Mouse (Mus musculus): ENCODE data around the gene Cmtm6.

Cmtm6 gene

DNA sequence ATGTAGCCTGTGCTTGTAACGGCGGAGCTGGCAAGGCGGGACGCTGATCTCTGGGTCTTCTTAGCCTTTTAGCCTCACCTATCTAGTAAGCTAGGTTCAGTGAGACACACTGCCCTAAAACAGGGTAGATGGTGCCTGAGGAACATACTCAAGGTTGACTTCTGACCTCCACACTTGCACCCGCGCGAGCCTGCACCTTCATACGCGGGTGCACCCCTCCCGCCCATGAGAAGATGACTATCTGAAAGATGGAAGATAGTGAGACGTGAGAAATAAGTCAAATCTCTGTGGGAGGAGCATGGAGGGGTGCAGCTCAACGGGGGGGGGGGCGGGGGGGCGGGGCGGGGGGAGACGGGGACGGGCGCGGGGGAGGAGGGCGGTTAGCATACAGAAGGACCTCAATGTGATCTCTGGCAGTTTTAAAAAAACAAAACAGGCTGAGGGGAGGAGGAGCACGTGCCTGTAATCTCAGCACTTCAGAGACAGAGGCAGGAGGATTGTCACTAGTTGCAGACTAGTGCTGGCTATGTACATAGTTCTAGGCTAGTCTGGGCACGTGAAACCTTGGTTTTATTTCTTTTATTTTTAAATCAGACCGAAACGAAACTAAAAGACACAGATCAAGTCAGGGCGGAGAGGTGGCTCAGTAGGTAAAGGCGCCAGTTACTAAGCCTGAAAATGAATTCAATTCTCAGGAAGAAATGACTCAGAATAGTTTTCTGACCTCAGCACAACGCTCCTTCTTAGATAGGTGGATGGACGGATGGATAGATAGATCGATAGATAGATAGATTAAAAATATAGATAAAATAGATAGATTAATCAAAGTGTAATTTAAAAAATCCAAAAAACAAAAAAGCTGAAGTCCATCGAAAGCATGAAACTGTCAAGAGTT is 758 bp upstream of the Cmtm6 start:
- DNase-seq (ENCODE audit: low spot score): no peak

DNA sequence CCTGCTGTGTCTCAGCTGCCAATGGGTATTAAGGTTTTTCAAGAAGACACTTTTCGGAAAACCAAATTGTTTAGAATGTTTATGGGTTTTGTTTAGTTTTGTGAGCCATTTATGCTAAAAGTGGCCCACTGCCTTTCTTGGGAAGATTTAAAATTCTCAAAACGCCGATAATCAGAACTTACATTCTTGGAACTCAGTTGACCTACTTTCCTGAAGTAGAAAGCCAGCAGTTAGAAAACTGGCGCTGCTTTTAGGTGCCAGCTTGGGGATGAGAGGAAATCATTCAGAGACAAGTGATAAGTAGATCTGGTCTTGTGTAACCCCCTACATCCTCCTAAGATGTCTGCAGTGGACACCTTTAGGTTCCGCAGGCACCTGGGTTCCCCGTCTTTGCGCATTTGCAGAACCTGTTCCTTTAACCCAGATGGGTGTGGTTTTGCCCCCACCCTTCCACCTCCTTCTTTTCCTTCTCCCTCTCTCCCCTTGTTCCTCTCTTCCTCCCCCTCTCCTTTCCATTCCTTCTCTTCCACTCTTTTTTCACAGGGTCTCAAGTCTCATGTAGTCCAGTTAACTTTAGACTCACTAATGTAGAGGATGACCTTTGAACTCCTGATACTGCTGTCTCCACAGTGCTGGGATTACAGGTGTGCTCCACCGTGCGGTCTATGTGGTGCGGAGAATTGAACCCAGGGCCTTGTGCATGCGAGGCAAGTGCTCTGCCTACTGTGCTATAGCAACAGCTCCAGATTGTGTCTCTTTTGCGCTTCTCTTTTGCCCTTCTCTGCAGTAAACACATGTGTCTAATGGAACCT is 1.2 kb downstream of the Cmtm6 start:
- no peak for DNase-seq (ENCODE audit: low spot score)

DNA sequence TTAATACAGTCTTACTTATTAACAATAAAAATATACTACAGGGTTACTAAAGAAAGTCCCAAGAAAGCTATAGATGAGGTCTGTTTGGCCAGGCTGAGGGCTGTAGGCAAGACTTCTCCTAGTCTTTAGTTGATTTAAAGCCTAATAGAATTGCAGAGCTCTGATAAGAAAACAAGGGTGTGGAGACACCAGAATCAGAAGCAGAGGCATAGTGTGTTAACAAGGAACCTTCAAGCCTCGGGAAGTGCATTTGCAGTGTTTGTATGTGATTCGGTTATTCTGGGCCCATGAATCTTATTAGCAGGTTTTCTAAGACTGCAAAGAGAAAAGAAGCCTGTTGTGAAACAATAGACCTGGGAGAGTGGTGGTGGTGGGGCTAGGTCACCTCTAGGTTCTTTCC is 2.3 kb downstream of the Cmtm6 start:
- no peak for DNase-seq (ENCODE audit: low spot score)

DNA sequence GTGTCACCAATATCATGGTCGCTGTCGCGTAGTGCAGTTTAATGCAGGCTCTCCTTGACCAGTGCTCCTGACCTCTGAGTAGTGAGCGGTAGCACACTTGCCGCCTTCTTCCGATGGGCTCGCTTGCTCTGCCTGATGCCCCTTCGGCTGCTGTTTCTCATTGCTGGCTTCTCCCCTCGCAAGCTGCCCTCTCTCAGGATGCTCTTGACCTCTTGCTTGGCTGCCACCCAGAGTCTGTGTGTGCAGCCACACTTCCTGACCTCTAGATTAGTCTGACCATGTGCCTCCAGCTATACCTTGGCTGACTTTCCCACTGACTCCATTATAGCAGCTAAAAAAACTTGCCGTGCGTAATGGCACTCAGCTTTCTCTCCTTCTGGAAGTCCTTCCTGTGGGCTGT is 5.5 kb downstream of the Cmtm6 start:
- no peak for DNase-seq (ENCODE audit: low spot score)

DNA sequence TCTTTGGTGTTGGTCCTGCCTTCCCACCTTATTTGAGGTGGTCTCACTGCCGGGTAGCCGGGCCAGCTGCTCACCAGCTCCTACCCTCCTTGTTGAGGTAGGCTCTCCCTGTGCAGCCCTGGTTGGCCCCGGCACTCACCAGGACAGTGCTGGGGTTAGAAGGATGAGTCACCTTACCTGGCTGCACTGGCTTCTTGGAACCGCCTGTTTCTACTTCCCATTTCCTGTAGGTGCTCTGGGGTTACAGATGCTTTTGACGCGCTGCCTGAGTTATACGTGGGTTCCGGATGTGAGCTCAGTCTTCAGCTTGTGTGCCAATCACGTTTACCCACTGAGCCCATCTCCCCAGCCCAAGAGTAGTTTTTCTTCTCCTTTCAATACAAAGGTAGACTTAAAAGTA is 9.4 kb downstream of the Cmtm6 start:
- DNase-seq (ENCODE audit: low spot score): no peak

DNA sequence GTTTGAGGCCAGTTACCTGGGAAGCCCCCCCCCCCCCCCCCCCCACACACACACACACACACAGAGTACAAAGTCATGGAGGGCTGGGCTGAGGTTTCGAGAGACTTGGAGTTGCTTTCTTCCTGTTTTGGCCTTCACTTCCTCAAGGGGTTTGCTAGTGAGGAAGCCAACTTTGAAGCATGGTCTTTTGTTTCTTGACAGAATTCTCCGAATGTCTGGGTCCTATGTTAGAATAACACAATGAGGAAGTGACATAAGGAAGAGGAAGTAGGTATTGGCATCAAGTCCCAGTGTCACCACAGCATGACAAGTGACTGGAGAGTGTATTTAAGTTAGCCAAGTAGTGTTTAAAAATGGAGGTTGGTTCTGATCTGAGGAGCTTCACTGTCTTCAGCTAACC is 11.8 kb downstream of the Cmtm6 start:
- no peak for DNase-seq (ENCODE audit: low spot score)

DNA sequence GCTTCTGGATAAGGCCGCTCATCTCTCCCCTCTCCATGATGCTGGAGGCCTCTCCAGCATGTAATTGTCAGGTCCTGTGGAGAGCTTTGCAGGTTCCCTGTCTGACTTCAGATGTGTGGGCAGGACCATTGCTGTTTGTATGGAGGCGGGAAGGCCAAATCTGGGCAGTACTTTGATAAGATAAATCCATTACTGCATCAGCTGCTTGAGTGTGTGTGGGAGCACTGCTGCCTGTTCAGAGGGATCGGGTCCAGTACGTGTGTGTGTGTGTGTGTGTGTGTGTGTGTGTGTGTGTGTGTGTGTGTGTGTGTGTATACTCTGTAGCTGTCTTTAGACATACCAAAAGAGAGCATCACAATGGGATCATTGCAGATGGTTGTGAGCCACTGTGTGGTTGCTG is 14.2 kb downstream of the Cmtm6 start:
- DNase-seq (ENCODE audit: low spot score): no peak

DNA sequence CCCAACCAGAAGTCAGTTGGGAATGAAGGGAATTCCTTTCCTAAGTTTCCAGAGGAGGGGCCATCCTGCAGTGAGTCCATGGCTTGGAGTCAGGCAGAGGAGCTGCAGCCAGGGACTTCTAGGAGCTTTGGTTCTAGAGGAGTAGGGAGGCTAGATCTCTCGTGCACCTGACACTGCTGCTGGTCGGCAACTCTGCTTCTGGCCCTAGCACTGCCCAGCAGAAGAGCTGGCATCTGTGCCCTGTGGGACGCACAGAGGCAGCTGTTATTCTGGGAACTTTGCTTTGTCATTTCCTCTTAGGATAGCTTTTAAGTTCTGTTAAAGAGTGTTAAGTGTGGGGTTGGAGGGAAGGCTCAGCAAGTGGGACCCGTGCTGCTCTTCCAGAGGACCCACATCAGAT is 14.7 kb downstream of the Cmtm6 start:
- no peak for DNase-seq (ENCODE audit: low spot score)

DNA sequence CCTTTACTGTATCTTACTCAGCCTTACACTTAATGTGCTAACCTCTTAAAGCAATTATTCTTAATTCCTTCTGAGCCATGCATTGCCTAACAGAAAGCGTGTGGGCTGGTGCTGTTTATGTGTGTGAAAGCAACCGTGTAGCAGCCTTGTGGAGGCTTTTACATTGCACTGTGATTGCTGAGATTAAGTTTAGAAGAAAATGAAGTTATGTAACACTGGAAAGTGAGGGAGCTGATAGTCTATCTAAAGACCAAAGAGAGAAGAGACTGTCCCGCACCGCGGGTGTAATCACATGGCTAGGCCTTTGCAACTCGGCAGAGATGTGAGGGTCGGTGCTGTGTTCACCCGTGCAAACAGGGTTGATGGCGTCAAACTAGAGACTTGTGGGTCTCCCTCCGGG is 16.1 kb downstream of the Cmtm6 start:
- DNase-seq (ENCODE audit: low spot score): no peak

DNA sequence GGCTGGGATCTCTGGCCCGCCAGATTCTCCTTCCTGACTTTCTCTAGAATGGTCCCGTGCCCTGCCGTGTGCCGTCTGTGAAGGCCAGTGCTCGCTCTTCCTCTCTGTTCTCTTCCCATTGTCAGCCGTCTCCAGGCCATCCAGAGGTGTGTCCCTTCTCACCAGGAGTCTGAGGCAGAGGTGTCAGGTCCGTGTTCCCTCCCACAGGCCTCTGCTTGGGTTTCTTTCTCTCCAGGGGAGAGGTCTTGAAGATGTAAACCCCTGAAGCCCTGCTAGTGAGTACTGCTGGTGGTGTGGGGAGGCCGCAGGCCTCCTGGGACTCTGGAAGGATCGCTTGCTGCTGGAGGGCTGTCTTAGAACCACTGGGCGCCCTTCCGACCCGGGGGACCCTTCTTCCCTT is 16.6 kb downstream of the Cmtm6 start:
- no peak for DNase-seq (ENCODE audit: low spot score)

DNA sequence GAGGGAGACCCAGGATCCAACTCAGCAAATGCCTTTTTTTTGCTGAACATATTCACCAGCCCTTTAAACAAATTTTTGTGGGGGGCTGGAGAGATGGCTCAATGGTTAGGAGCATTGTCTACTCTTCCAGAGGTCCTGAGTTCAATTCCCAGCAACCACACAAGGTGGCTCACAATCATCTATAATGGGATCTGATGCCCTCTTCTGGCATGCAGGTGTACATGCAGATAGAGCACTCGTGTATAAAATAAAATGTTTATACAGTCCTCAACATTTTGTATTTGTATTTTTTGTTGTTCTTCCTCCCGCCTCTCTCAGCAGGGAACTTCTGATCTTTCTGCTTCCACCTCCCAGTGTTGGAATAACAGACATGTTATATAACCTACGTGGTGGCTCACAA is 20.7 kb downstream of the Cmtm6 start:
- DNase-seq (ENCODE audit: low spot score): no peak

DNA sequence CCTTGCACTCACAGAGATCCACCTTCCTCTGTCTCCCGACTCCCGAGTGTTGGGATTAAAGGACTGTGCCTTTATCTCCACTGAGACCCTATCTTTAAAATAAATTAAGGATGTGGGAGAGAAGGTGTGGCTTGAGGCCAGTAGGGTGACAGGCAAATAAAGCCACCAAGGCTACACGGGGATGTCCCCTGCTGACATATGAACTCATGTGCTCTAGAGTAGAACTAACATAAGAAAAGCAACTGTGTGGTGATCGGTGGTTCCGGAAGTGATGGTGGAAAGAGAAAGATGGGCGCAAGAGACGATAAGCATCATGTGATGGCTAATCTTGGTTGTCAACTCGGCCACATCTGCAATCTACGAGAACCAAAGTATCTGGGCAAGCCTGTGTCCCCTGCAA is 21.4 kb downstream of the Cmtm6 start:
- no peak for DNase-seq (ENCODE audit: low spot score)

DNA sequence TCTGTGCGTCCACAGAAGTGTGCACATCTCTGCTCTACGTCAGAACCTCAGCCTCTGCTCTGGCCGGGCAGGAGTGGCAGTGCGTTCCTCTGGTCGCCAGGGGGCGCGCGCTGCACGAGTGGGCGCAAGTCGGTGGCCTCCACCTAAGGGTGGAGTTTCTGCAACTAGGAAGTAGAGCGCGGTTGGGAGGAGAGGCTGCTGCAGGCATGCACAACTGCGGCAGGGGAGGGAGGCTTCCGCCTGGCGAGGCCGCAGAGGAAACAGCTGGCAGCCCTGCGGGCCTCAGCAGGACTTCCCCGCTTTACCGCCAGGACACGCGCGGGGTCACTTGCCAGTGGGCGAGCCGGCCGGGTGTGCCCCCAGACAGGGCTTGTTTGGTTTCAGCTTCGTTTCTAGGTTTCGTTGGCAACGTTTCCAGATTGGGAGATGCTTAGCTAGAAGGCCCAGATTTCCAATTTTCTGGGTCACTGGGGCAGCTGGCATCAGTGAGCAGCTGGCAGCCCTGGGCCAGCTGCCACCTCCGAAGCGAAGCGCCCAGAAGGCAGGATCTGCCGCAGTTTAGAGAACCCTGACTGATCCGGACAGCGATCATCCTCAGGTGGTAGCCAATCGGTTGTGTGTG is 22.1 kb downstream of the Cmtm6 start:
- DNase-seq (ENCODE audit: low spot score): peak; percentile 84

DNA sequence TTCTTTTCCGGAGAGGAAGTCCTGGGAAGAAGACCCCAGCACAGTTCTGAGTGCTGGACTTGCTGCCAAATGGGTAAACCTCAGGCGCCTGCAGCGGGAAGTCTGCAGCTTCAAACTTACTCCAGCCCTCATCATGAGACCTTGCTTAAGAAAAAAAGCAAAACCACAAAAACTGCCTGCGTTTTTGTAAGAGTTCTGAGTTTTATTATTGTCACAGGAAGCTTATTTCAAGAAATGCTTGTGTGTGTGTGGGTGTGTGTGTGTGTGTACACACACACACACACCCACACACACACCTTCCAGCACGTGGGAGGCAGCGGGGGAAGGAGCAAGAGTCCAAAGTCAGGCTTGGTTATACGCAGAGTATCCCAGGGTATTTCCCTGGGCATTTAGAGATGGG is 27.4 kb downstream of the Cmtm6 start:
- no peak for DNase-seq (ENCODE audit: low spot score)

DNA sequence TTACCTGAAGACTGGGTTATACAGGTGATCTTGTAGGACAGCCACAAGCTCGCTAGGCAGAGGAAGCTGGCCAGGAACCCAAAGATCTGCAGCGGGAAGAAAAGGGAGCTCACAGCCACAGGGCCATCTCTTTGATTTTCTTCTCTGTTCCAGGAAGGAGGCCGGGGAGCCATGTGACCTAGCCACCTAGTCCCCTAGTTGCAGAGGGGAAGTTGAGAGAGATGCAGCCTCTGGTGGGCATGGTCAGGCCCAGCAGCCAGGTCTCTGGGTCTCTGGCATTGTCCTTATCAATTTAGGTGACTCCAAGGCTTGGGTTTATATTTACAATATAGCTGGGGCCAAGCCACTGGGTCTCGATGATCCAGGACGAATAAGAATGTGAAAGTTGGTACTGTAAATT is 27.9 kb downstream of the Cmtm6 start:
- no peak for DNase-seq (ENCODE audit: low spot score)

DNA sequence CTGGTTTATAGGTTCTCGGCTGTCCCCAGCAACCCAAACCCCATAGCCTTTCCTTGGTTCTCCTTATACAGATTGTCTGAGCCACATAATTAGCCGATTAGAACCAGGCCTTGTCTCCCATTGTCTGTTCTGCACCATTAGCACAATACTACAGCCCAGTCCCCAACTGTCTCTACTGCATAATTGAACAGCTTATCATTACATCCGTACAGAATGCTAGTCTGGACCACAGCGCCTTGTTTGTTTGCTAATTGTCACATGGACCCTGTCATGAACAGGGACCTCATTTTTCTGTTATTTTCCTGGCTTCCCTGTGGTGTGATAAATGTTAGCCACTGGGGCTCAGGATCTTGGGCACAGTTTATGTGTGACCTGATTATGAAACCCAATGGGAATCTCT is 29.0 kb downstream of the Cmtm6 start:
- no peak for DNase-seq (ENCODE audit: low spot score)

DNA sequence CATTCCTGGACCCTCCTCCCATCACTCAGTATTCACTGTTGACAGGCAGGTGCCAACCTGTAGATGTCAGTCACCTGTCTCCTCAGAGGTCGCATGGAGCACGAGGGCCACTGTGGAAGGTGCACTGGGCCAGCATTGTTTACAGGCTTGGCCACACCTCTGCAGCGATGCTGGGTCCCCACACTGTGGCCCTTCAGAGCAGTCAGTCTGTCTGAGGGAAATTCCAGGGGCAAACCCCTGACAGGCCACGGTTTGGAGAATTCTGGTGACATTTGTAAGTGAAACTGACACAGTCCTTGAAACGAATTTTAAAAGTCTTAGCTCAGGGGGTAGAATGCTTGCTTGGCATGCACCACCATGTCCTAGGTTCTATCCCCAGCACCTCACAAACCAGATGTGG is 29.4 kb downstream of the Cmtm6 start:
- DNase-seq (ENCODE audit: low spot score): no peak

DNA sequence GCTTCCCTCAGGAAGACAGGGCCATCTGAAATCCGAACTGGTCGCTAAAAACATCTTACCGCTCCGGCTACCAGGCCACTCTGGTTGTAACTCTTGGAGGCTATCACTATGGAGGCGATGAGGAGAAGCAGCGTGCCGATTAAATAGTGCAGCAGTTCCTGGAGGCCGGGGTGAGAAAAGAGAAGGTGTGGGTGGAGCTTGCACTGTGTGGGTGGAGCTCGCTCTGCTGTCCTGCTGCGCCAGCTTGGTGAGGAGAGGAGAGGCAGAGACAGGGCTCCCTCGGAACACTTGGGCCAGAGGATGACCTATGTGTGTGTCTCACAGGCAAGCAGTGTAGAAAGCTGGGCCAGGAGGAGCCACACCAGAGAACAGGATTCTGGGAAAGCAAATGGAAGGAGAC is 30.9 kb downstream of the Cmtm6 start:
- no peak for DNase-seq (ENCODE audit: low spot score)

DNA sequence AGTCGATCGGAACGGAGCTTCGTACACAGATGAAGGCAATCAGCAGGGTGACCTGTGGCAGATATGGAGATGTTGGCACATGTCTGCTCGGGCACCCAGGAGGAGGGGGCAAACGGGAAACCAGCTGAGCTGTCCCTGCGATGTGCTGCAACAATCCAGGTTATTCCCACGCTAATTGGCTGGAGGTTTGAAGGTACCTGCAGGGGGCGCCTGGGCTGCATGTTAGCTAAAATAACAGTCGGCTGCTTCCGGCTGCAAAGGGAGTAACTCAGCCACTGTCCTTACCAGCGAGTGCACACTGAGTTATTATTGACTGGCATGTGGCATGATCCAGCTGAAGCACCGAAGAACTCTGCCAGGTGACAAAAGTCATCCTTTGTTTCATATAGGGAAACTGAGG is 32.4 kb downstream of the Cmtm6 start:
- DNase-seq (ENCODE audit: low spot score): no peak

DNA sequence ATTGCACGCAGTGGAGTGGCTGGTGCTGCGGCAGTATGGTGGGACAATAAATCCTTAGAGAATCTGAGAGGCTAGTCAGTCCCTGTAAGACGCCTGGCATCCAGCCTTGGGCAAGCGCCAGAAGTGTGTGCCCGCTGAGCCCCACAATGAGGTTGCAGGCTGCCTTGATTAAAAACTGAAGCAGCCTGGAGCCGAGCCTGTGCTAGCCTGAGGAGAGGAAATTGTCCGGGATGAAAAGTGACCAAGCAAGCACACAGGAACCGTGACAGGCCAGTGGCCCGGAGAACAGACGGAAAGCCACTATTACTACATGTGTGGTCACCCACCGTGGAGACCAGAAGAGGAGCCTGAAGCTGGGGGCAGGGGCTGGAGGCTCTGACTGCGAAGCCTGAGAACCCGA is 36.1 kb downstream of the Cmtm6 start:
- DNase-seq (ENCODE audit: low spot score): no peak

DNA sequence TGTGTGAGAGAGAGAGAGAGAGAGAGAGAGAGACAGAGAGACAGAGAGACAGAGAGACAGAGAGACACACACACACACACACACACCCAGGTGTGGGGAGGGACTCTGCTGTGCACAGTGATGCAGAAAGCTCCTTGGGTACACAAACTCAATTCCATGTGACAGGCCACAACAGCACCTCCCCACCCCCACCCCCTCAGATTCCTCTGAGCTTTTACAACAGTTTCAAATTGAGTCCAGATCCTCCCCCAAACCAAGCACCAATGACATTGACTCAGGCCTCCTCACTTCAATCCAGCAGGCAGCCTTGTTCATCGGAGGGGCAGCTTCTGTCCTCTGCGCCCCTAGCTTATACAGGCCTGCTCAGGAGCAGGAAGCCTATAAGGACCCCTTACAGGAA is 36.6 kb downstream of the Cmtm6 start:
- DNase-seq (ENCODE audit: low spot score): no peak

DNA sequence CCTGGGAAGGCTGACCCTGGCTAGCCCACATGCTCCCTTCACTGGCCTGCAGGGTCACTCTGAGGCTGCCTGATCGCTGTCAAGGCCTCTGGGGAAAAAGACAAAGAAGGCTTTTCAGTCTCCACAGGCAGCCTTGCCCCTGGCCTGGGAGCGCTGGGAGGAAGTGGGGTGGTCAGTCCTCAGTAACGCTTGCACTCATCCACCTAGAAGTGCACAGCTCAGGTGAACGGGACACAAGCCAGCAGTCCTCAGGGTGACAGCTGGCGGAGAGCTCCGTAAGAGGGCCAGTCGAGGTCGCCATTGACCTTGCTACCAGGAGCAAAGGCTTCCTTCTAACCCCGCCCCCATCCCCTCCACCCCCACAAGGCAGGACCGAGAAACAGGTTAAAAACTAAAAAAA is 37.1 kb downstream of the Cmtm6 start:
- no peak for DNase-seq (ENCODE audit: low spot score)

DNA sequence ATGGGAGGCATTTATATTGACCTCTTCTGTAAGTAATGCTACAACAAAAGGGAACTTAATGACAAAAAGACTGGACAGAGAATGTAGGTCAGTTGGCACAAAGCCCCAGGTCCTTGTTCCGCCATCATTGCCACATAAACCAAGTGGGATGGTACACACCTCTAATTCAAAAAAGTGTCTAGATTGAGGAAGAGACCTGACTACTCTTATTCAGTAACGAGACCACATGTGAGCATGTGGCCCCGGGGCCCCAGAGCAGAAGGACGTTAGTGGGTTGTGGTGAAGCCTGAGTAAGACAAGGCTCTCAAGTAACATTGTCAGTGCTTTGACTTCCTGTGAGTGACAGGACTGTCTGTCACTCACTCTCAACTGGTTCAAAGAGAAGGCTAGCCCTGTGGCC is 39.3 kb downstream of the Cmtm6 start:
- DNase-seq (ENCODE audit: low spot score): no peak
